11 mouse cellular contexts compared by ENCODE assay signal in genomic region chr4:135253239-135254039, GRCm38 (mm10). TPM values are rescaled to one million over a fixed set of nuclear protein-coding genes. Genes with fewer than 3 reads are reported as not detected.
DNase-seq lines count a peak whose midpoint lies in the region; ATAC-seq and TF ChIP-seq lines count a peak whose summit lies in the region.
"Had no signal": no experiment of that assay in that cellular context is flagged by ENCODE, and none has a peak within 500 bp of the region (broad histone marks: within the 10 kb centered on the region; RNA-seq: fewer than 3 reads in every experiment).

No protein-coding gene starts in this region.

- peaks cover 57% of the 10 kb centered on the region for H3K79me2 ChIP-seq in MEL (ENCODE audit: control insufficient read depth, insufficient read depth, low read length, poor library complexity)

- no peak overlapping the region for H3K4me3 ChIP-seq in MEL (ENCODE audit: control insufficient read depth in 1 of 2, insufficient read depth in 1 of 2, low read depth in 2 of 2, low read length in 2 of 2)
- H3K4me3 ChIP-seq in embryonic fibroblast, embryonic 13.5 days (ENCODE audit: insufficient read depth, low read length) = no peak overlapping the region
- no peak overlapping the region for H3K4me3 ChIP-seq in liver, postnatal 0 days (ENCODE audit: low read depth, low read length)

- H3K27me3 ChIP-seq in MEL (ENCODE audit: control insufficient read depth in 1 of 2, insufficient read depth in 2 of 2, low read length in 2 of 2) = no peaks in the 10 kb centered on the region
- no peaks in the 10 kb centered on the region for H3K27me3 ChIP-seq in liver, postnatal 0 days (ENCODE audit: insufficient read depth, low read length)

- TF ChIP-seq RAD21 in MEL (IDR thresholded peaks at IDR 0.05; ENCODE audit: low read depth, low read length) = no peak

- peak; percentile 78 for DNase-seq in kidney, adult 9 months
- no peak for DNase-seq in kidney, adult 11 months
- DNase-seq in MEL (ENCODE audit: low read depth, low spot score) = peak; percentile 51
- no peak for DNase-seq in liver, postnatal 0 days
- no peak for DNase-seq in spleen, postnatal 14 days (ENCODE audit: low spot score in 2 of 2)
- no peak for DNase-seq in left cerebral cortex, postnatal 4 days
- no peak for DNase-seq in frontal cortex, postnatal 14 days (ENCODE audit: low spot score in 2 of 2)
- DNase-seq: cerebellum, adult 11 months; forebrain, postnatal 0 days had no signal

- no peak overlapping the region for H3K4me2 ChIP-seq in liver, postnatal 0 days (ENCODE audit: low read depth, low read length)

- intact Hi-C loops in left cerebral cortex, postnatal 4 days (cut with DNase I) = no loop called here

- no peak for TF ChIP-seq POLR2A in MEL (IDR thresholded peaks at IDR 0.05; ENCODE audit: control insufficient read depth in 1 of 2, insufficient read depth in 1 of 2, low read depth in 1 of 2, low read length in 2 of 2, poor library complexity in 1 of 2)
- TF ChIP-seq POLR2A in embryonic fibroblast, embryonic 13.5 days (IDR thresholded peaks at IDR 0.05; ENCODE audit: low read depth, low read length) = no peak

- H3K36me3 ChIP-seq in MEL (ENCODE audit: control insufficient read depth in 1 of 2, insufficient read depth in 2 of 2, low read length in 2 of 2) = peaks cover 10 to 43% of the 10 kb centered on the region in 2 experiments
- peaks cover 3% of the 10 kb centered on the region for H3K36me3 ChIP-seq in liver, postnatal 0 days (replicated peaks; ENCODE audit: insufficient read depth, low read length)

- H3K27ac ChIP-seq in MEL (ENCODE audit: control insufficient read depth, low read depth, low read length) = no peak overlapping the region
- peak overlapping the region; percentile 92 for H3K27ac ChIP-seq in embryonic fibroblast, embryonic 13.5 days (ENCODE audit: insufficient read depth, low read length)
- peak overlapping the region; percentile 68 for H3K27ac ChIP-seq in liver, postnatal 0 days (ENCODE audit: low read depth)

- TF ChIP-seq CTCF in MEL (IDR thresholded peaks at IDR 0.05 in 2 of 3, conservative IDR thresholded peaks at IDR 0.05 in 1 of 3; ENCODE audit: control insufficient read depth in 1 of 3, insufficient read depth in 1 of 3, low read depth in 2 of 3, low read length in 3 of 3, poor library complexity in 1 of 3, severe bottlenecking in 1 of 3) = no peak
- TF ChIP-seq CTCF in embryonic fibroblast, embryonic 13.5 days (IDR thresholded peaks at IDR 0.05; ENCODE audit: borderline replicate concordance, insufficient read depth, low read length) = no peak
- no peak for TF ChIP-seq CTCF in liver, postnatal 0 days (IDR thresholded peaks at IDR 0.05; ENCODE audit: low read depth)

- no peak overlapping the region for H3K9ac ChIP-seq in MEL (ENCODE audit: control insufficient read depth, low read depth, low read length, poor library complexity, severe bottlenecking)
- no peak overlapping the region for H3K9ac ChIP-seq in liver, postnatal 0 days (replicated peaks)
- H3K9ac ChIP-seq: forebrain, postnatal 0 days had no signal

- 80% methylated on average over 12 of the region's 12 CpGs for WGBS in liver, postnatal 0 days (ENCODE audit: insufficient replicate concordance)

- TF ChIP-seq EP300 in MEL (IDR thresholded peaks at IDR 0.05; ENCODE audit: low read depth in 1 of 2, low read length in 2 of 2) = peak; percentile 14 to 35; a peak in 1 of 4 replicates
- no peak for TF ChIP-seq EP300 in liver, postnatal 0 days (IDR thresholded peaks at IDR 0.05; ENCODE audit: low read depth)

- no peaks in the 10 kb centered on the region for H3K9me3 ChIP-seq in MEL (replicated peaks; ENCODE audit: insufficient read depth, low read length)
- no peaks in the 10 kb centered on the region for H3K9me3 ChIP-seq in liver, postnatal 0 days (ENCODE audit: low read length)

- ATAC-seq in liver, postnatal 0 days = no peak
- ATAC-seq: activated CD4-positive, CD25-positive, alpha-beta regulatory T cell, adult 4 months; forebrain, postnatal 0 days had no signal

- peaks cover 21 to 24% of the 10 kb centered on the region in 2 experiments for H3K4me1 ChIP-seq in MEL (ENCODE audit: control insufficient read depth in 1 of 2, insufficient read depth in 2 of 2, low read length in 2 of 2)
- peaks cover 28% of the 10 kb centered on the region for H3K4me1 ChIP-seq in embryonic fibroblast, embryonic 13.5 days (ENCODE audit: control insufficient read depth, insufficient read depth, low read length)
- H3K4me1 ChIP-seq in liver, postnatal 0 days (ENCODE audit: insufficient read depth) = peaks cover 43% of the 10 kb centered on the region

TF ChIP-seq in MEL, 35 proteins besides CTCF, POLR2A, EP300 and RAD21:
- no peak for TF ChIP-seq KAT2A (conservative IDR thresholded peaks at IDR 0.05; ENCODE audit: low read depth, low read length)
- TF ChIP-seq MYB (IDR thresholded peaks at IDR 0.05; ENCODE audit: low read depth, low read length) = no peak
- TF ChIP-seq ELF1 (IDR thresholded peaks at IDR 0.05; ENCODE audit: low read depth, low read length) = peak; percentile 55; the same call in 1 of the 2 replicates
- no peak for TF ChIP-seq ZNF384 (IDR thresholded peaks at IDR 0.05; ENCODE audit: low read depth, low read length)
- no peak for TF ChIP-seq POLR2AphosphoS5 (IDR thresholded peaks at IDR 0.05; ENCODE audit: borderline replicate concordance, low read depth, low read length)
- no peak for TF ChIP-seq USF2 (IDR thresholded peaks at IDR 0.05; ENCODE audit: borderline replicate concordance in 1 of 2, insufficient read depth in 1 of 2, low read depth in 1 of 2, low read length in 2 of 2)
- 0 out of 2 replicates have a peak, but pooled peaks have one; percentile 25 for TF ChIP-seq SIN3A (IDR thresholded peaks at IDR 0.05; ENCODE audit: low read length)
- TF ChIP-seq ETS1 (IDR thresholded peaks at IDR 0.05; ENCODE audit: low read depth, low read length) = peak; percentile 44; the same call in 1 of the 2 replicates
- no peak for TF ChIP-seq MEF2A (IDR thresholded peaks at IDR 0.05; ENCODE audit: extremely low read depth, insufficient replicate concordance, low read depth, low read length, poor library complexity, severe bottlenecking)
- TF ChIP-seq MXI1 (IDR thresholded peaks at IDR 0.05; ENCODE audit: low read depth, low read length) = no peak
- TF ChIP-seq HCFC1 (IDR thresholded peaks at IDR 0.05; ENCODE audit: low read depth, low read length) = no peak
- TF ChIP-seq ZKSCAN1 (IDR thresholded peaks at IDR 0.05; ENCODE audit: low read depth, low read length) = no peak
- no peak for TF ChIP-seq MAFK (IDR thresholded peaks at IDR 0.05; ENCODE audit: borderline replicate concordance, low read depth, low read length)
- TF ChIP-seq ZMIZ1 (IDR thresholded peaks at IDR 0.05; ENCODE audit: low read depth, low read length) = no peak
- no peak for TF ChIP-seq NELFE (IDR thresholded peaks at IDR 0.05; ENCODE audit: low read depth, low read length)
- no peak for TF ChIP-seq JUND (IDR thresholded peaks at IDR 0.05; ENCODE audit: low read depth, low read length)
- TF ChIP-seq CHD2 (IDR thresholded peaks at IDR 0.05; ENCODE audit: low read length) = no peak
- no peak for TF ChIP-seq CHD1 (IDR thresholded peaks at IDR 0.05; ENCODE audit: low read depth, low read length)
- no peak for TF ChIP-seq MAX (IDR thresholded peaks at IDR 0.05; ENCODE audit: low read length)
- no peak for TF ChIP-seq TAL1 (IDR thresholded peaks at IDR 0.05; ENCODE audit: low read length)
- no peak for TF ChIP-seq UBTF (IDR thresholded peaks at IDR 0.05; ENCODE audit: borderline replicate concordance, insufficient read depth, low read depth, low read length)

RNA-seq across cellular contexts. Expression of gene Clic4, which starts 19.2 kb away (rescaled TPM):
- 32.9 and 51.1 TPM in 2 replicates for total RNA-seq in MEL (2012; rRNA removed)
- 100 to 1,000 TPM in 1 of 2 experiments, 10 to 100 TPM in 1; 83.8 to 274 TPM for polyA plus RNA-seq in MEL (2012; ENCODE audit: insufficient read depth in 1 of 2, insufficient read length in 2 of 2, low read depth in 1 of 2, low replicate concordance in 2 of 2, missing spikeins in 1 of 2)
- polyA plus RNA-seq in embryonic fibroblast, embryonic 13.5 days (2011; ENCODE audit: insufficient read length, low read depth, missing spikeins) = 223 and 251 TPM in 2 replicates
- 52.2 and 64.6 TPM in 2 replicates for polyA plus RNA-seq in liver, postnatal 0 days (2015; fragmentation: Nextera tagmentation; extraction: Ambion mirVana)
- 10 to 100 TPM; 27.6 to 27.8 TPM for total RNA-seq in left cerebral cortex, postnatal 4 days (2021)

Comparison
In these comparisons a context has a peak if more than half of its experiments do, and no peak if none do; other contexts are left out.
1. DNase-seq: peak in kidney, adult 9 months (single experiment) and MEL (single experiment); none in kidney, adult 11 months (single experiment), liver, postnatal 0 days (single experiment), spleen, postnatal 14 days (0 of 2), left cerebral cortex, postnatal 4 days (single experiment) and frontal cortex, postnatal 14 days (0 of 2).